Mouse (Mus musculus): Measurements from ENCODE around the gene Slc6a11. TPM values are rescaled to one million over a fixed set of nuclear protein-coding genes. Genes with fewer than 3 reads are reported as not detected.

Slc6a11 gene
- polyA plus RNA-seq, 1 experiment from 2014 or later = 8.1 TPM

GRCm38 (mm10) chr6:114199200-114199845, 68.3 kb downstream of the Slc6a11 start:
- no peaks in the 10 kb centered on the region for H3K27me3 ChIP-seq (replicated peaks; ENCODE audit: control insufficient read depth, insufficient read depth, low read length)
- no peaks in the 10 kb centered on the region for H3K4me1 ChIP-seq (ENCODE audit: control insufficient read depth, insufficient read depth, low read length)
- no peak overlapping the region for H3K4me3 ChIP-seq (ENCODE audit: low read depth, low read length)
- peak; percentile 58 for DNase-seq (ENCODE audit: low spot score)
- no peak overlapping the region for H3K27ac ChIP-seq (ENCODE audit: low read depth, low read length)
- H3K36me3 ChIP-seq (ENCODE audit: control insufficient read depth, insufficient read depth, low read length) = no peaks in the 10 kb centered on the region
- 45% methylated on average over 9 of the region's 9 CpGs for WGBS
- no peak for ATAC-seq
- H3K4me2 ChIP-seq (ENCODE audit: low read length) = no peak overlapping the region
- no peak overlapping the region for H3K9ac ChIP-seq (ENCODE audit: low read length)
- H3K9me3 ChIP-seq (replicated peaks; ENCODE audit: control insufficient read depth, low read length) = no peaks in the 10 kb centered on the region

GRCm38 (mm10) chr6:114204557-114204956, 73.5 kb downstream of the Slc6a11 start:
- WGBS = 91% methylated on average over 3 of the region's 3 CpGs
- Histone ChIP-seq H3K27me3 (replicated peaks; ENCODE audit: control insufficient read depth, insufficient read depth, low read length) (no peaks in the 10 kb centered on the region), H3K9me3 (replicated peaks; ENCODE audit: control insufficient read depth, low read length) (no peaks in the 10 kb centered on the region), H3K4me2 (ENCODE audit: low read length) (no peak overlapping the region), H3K27ac (ENCODE audit: low read depth, low read length) (no peak overlapping the region), H3K36me3 (ENCODE audit: control insufficient read depth, insufficient read depth, low read length) (no peaks in the 10 kb centered on the region), H3K9ac (ENCODE audit: low read length) (no peak overlapping the region), H3K4me1 (ENCODE audit: control insufficient read depth, insufficient read depth, low read length) (no peaks in the 10 kb centered on the region), H3K4me3 (ENCODE audit: low read depth, low read length) (no peak overlapping the region)
- ATAC-seq = no peak
- no peak for DNase-seq (ENCODE audit: low spot score)

DNA sequence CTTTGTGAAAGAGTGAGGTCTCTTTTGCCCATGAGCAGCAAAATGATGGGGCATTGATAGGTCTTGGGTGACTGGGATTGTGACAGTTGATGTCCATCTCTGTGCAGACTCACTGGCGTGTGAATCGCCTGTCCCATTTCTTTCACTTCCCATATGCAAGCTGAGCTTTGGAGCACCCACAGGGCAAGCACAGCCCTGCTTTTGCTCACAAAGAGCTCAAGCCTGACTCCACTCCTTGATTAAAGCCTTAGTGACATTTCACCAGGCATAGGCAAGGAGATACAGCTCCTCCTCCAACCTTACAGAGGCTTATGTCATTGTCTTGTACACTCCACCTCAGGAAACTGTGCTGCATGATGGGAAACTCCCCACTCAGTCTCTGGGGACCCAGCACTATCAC, 77.3 kb downstream of the Slc6a11 start:
- no peak overlapping the region for H3K27ac ChIP-seq (ENCODE audit: low read depth, low read length)
- H3K36me3 ChIP-seq (ENCODE audit: control insufficient read depth, insufficient read depth, low read length) = no peaks in the 10 kb centered on the region
- no peak overlapping the region for H3K9ac ChIP-seq (ENCODE audit: low read length)
- ATAC-seq (no peak), DNase-seq (ENCODE audit: low spot score) (no peak)
- no peaks in the 10 kb centered on the region for H3K9me3 ChIP-seq (replicated peaks; ENCODE audit: control insufficient read depth, low read length)
- no peaks in the 10 kb centered on the region for H3K4me1 ChIP-seq (ENCODE audit: control insufficient read depth, insufficient read depth, low read length)
- H3K27me3 ChIP-seq (replicated peaks; ENCODE audit: control insufficient read depth, insufficient read depth, low read length) = no peaks in the 10 kb centered on the region
- 93% methylated on average over 2 of the region's 2 CpGs for WGBS
- no peak overlapping the region for H3K4me3 ChIP-seq (ENCODE audit: low read depth, low read length)
- no peak overlapping the region for H3K4me2 ChIP-seq (ENCODE audit: low read length)

DNA sequence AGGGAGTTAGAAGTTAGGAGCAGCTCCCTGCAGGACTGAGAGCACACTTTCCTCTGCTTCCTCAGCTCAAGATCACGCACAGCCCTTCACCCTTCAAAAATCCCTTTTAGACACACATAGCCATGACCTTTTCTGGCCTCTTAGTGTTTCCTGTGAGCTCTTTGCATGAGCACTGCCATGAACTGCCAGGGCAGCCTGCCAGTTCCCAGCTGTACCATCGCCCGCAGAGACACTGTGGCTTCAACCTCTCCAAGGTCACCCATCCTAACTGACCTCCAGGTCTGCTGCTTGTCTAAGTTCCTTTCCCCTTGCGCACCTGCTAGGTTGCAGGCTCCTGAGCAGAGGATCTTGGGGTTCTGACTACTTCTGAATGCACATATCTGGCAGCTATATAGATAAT, 83.4 kb downstream of the Slc6a11 start:
- Histone ChIP-seq H3K9ac (ENCODE audit: low read length) (no peak overlapping the region), H3K27me3 (replicated peaks; ENCODE audit: control insufficient read depth, insufficient read depth, low read length) (no peaks in the 10 kb centered on the region), H3K4me1 (ENCODE audit: control insufficient read depth, insufficient read depth, low read length) (peaks cover 8% of the 10 kb centered on the region), H3K4me2 (ENCODE audit: low read length) (no peak overlapping the region), H3K27ac (ENCODE audit: low read depth, low read length) (no peak overlapping the region), H3K9me3 (replicated peaks; ENCODE audit: control insufficient read depth, low read length) (no peaks in the 10 kb centered on the region), H3K4me3 (ENCODE audit: low read depth, low read length) (no peak overlapping the region), H3K36me3 (ENCODE audit: control insufficient read depth, insufficient read depth, low read length) (no peaks in the 10 kb centered on the region)
- DNase-seq (ENCODE audit: low spot score) = no peak
- WGBS = 80% methylated on average over 4 of the region's 4 CpGs
- no peak for ATAC-seq

DNA sequence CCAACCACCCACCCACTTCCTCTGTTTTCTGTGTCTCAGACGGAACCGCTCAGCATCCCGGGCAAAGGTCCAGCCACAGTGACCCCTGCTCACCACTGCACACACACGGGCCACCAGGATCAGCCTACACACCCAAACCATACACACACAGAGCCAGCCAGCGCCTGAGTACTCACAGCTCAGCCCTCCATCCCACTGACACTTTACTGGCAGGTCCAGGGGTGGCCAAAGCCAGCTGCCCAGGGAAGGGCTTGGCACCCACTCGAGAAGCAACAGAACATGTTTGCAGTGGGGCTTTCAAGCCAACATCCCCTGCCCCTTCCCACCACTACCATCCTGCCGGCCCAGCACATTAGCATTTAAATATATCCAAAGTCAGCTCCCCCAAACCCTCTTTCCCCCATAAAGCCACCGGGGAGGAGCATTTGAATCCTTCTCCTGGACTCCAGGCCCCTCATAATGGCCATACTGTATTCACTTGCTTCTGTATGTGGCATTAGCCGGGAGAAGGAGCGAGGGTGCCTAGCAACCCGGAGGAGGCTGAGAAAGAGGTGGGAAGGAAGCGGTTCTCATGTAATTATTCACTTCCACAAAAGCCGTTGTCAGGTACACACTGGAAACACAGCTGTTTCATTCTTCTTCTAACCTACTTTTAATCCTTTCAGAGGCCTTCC, 85.8 kb downstream of the Slc6a11 start:
- peaks cover 8% of the 10 kb centered on the region for H3K4me1 ChIP-seq (ENCODE audit: control insufficient read depth, insufficient read depth, low read length)
- H3K9me3 ChIP-seq (replicated peaks; ENCODE audit: control insufficient read depth, low read length) = no peaks in the 10 kb centered on the region
- H3K27ac ChIP-seq (ENCODE audit: low read depth, low read length) = peak overlapping the region; percentile 17; the same call in 1 of the 2 replicates
- ATAC-seq (peak; percentile 87), DNase-seq (ENCODE audit: low spot score) (peak; percentile 72)
- H3K36me3 ChIP-seq (ENCODE audit: control insufficient read depth, insufficient read depth, low read length) = no peaks in the 10 kb centered on the region
- no peaks in the 10 kb centered on the region for H3K27me3 ChIP-seq (replicated peaks; ENCODE audit: control insufficient read depth, insufficient read depth, low read length)
- H3K4me3 ChIP-seq (ENCODE audit: low read depth, low read length) = no peak overlapping the region
- no peak overlapping the region for H3K9ac ChIP-seq (ENCODE audit: low read length)
- WGBS = 28% methylated on average over 13 of the region's 13 CpGs
- H3K4me2 ChIP-seq (ENCODE audit: low read length) = no peak overlapping the region

GRCm38 (mm10) chr6:114224399-114224798, 93.4 kb downstream of the Slc6a11 start:
- 27% methylated on average over 4 of the region's 4 CpGs for WGBS
- no peak overlapping the region for H3K27ac ChIP-seq (ENCODE audit: low read depth, low read length)
- DNase-seq (ENCODE audit: low spot score) = peak; percentile 60
- ATAC-seq = no peak
- no peak overlapping the region for H3K4me2 ChIP-seq (ENCODE audit: low read length)
- no peaks in the 10 kb centered on the region for H3K27me3 ChIP-seq (replicated peaks; ENCODE audit: control insufficient read depth, insufficient read depth, low read length)
- no peak overlapping the region for H3K4me3 ChIP-seq (ENCODE audit: low read depth, low read length)
- H3K9me3 ChIP-seq (replicated peaks; ENCODE audit: control insufficient read depth, low read length) = no peaks in the 10 kb centered on the region
- no peaks in the 10 kb centered on the region for H3K4me1 ChIP-seq (ENCODE audit: control insufficient read depth, insufficient read depth, low read length)
- no peak overlapping the region for H3K9ac ChIP-seq (ENCODE audit: low read length)
- no peaks in the 10 kb centered on the region for H3K36me3 ChIP-seq (ENCODE audit: control insufficient read depth, insufficient read depth, low read length)

DNA sequence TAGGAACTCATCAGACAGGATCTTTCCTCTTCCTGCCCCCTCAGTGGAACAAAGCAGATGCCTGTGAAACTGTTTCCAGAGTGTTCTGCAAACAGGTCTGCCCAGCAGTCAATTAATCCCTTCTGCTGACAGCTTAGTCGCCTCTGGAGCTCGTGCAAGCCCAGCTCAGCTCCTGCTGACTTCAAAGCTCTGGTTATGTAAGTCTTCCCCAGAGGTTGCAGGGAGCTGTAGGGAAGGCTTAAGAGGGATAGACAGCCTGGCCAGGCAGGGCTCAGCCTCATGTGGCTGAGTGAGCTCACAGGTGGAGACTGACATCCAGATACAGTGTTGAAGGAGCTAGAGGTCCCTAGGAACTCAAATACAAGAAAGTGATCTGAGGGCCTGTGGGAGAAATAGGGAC, 96.3 kb downstream of the Slc6a11 start:
- ATAC-seq (no peak), DNase-seq (ENCODE audit: low spot score) (peak; percentile 16)
- Histone ChIP-seq H3K4me2 (ENCODE audit: low read length) (no peak overlapping the region), H3K9me3 (replicated peaks; ENCODE audit: control insufficient read depth, low read length) (no peaks in the 10 kb centered on the region), H3K9ac (ENCODE audit: low read length) (no peak overlapping the region), H3K4me1 (ENCODE audit: control insufficient read depth, insufficient read depth, low read length) (no peaks in the 10 kb centered on the region), H3K27me3 (replicated peaks; ENCODE audit: control insufficient read depth, insufficient read depth, low read length) (no peaks in the 10 kb centered on the region), H3K36me3 (ENCODE audit: control insufficient read depth, insufficient read depth, low read length) (no peaks in the 10 kb centered on the region), H3K4me3 (ENCODE audit: low read depth, low read length) (no peak overlapping the region), H3K27ac (ENCODE audit: low read depth, low read length) (no peak overlapping the region)
- 2% methylated on average over 2 of the region's 2 CpGs for WGBS

DNA sequence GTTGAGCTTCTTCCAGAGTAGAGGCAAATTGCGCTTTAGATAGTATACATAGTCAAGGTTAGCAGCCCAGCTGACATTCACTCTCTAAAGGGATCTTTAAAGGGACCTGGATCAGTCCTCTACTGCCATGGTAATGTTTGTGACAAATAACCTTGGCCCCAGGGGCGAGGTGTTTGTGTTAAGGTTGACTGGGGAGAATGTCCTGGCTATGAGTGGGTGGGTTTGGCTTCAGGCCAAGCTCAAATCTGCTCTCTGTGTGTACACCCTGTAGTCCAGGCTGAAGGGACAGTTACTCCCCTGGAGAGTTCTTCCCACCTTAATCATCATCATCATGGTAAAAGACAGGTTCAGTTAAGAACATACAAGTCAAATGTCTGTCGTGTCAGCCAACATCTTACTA, 97.2 kb downstream of the Slc6a11 start:
- 84% methylated on average over 3 of the region's 3 CpGs for WGBS
- H3K9me3 ChIP-seq (replicated peaks; ENCODE audit: control insufficient read depth, low read length) = no peaks in the 10 kb centered on the region
- no peaks in the 10 kb centered on the region for H3K36me3 ChIP-seq (ENCODE audit: control insufficient read depth, insufficient read depth, low read length)
- H3K4me3 ChIP-seq (ENCODE audit: low read depth, low read length) = no peak overlapping the region
- H3K27me3 ChIP-seq (replicated peaks; ENCODE audit: control insufficient read depth, insufficient read depth, low read length) = no peaks in the 10 kb centered on the region
- H3K27ac ChIP-seq (ENCODE audit: low read depth, low read length) = no peak overlapping the region
- no peak overlapping the region for H3K9ac ChIP-seq (ENCODE audit: low read length)
- ATAC-seq (no peak), DNase-seq (ENCODE audit: low spot score) (no peak)
- H3K4me2 ChIP-seq (ENCODE audit: low read length) = no peak overlapping the region
- no peaks in the 10 kb centered on the region for H3K4me1 ChIP-seq (ENCODE audit: control insufficient read depth, insufficient read depth, low read length)

DNA sequence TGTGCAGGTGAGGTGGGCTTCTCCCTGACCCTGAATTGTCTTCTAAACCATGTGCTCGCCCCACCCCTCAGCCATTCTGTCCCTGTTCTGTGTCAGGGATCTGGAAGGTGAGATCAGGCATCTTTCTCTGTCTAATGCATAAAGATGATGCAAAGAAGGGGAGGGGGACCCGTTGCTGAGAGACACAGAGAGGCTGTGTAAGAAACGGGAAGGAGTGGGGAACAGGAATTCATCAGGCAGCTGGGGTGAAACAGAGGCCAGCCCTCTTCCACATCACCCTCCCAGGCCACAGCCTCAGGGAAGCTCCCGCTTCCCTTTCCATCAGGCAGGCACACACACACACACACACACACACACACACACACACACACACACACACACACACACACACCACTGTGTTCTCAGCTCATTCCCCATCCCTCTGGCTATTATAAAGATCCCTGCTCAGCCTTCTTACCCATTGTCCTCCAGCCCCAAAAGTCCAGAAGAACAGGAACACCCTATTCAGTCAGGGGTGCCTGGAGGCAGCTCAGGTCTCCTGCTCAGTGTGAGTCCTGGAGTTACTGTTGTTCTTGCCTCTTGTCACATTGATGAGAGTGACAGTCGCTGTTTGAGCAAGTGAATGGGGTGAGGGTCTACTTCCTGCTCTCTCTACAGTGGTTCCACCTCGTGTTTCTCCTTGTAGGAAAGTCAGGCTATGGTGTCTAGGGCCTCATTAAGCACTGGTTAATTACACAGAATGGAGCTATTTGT, 108.0 kb downstream of the Slc6a11 start:
- no peaks in the 10 kb centered on the region for H3K9me3 ChIP-seq (replicated peaks; ENCODE audit: control insufficient read depth, low read length)
- H3K4me3 ChIP-seq (ENCODE audit: low read depth, low read length) = no peak overlapping the region
- peak overlapping the region; percentile 53; the same call in 1 of the 2 replicates for H3K27ac ChIP-seq (ENCODE audit: low read depth, low read length)
- no peak overlapping the region for H3K4me2 ChIP-seq (ENCODE audit: low read length)
- H3K36me3 ChIP-seq (ENCODE audit: control insufficient read depth, insufficient read depth, low read length) = no peaks in the 10 kb centered on the region
- 18% methylated on average over 6 of the region's 6 CpGs for WGBS
- peaks cover 14% of the 10 kb centered on the region for H3K4me1 ChIP-seq (ENCODE audit: control insufficient read depth, insufficient read depth, low read length)
- peak; percentile 71 for ATAC-seq
- peak; percentile 67 for DNase-seq (ENCODE audit: low spot score)
- H3K9ac ChIP-seq (ENCODE audit: low read length) = no peak overlapping the region
- H3K27me3 ChIP-seq (replicated peaks; ENCODE audit: control insufficient read depth, insufficient read depth, low read length) = no peaks in the 10 kb centered on the region

Measured in forebrain, embryonic 14.5 days (tissue).